Mouse (Mus musculus) embryo, embryonic 10.5 days (tissue): ENCODE data around the gene Evc.
A peak's percentile ranks its signal among the peaks of the same experiment; 100 is the strongest.

Source experiments
- DNase-seq: peaks from one replicate; pipeline ENCODE4 v3.0.0-alpha.2; 2015; ENCODE audit warnings: low spot score

Evc gene

DNA sequence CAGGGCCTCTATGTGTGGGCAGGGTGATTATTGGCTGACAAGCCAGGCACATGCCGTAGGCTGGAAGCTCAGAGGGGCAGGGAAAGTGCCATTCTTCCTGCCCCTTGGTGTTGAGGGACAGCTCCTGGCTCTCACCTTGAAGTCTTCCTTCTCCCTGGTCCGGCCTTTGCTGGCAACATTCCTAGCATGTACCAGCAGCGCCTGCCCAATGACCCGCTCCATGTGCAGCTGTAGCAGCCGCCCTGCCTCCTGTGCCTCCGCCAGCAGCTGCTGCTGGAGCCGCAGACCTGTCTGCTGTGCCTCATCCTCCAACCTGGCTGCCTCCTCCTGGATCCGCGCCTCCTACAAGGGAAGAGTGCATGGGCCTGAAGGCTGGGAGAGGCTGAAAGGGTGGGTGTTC lies 26.7 kb downstream of the Evc start:
- DNase-seq: no peak

- DNase-seq: peak; percentile 50
These were observed 38.3 kb downstream of the Evc start for GRCm38 (mm10) chr5:37298370-37298769.

DNA sequence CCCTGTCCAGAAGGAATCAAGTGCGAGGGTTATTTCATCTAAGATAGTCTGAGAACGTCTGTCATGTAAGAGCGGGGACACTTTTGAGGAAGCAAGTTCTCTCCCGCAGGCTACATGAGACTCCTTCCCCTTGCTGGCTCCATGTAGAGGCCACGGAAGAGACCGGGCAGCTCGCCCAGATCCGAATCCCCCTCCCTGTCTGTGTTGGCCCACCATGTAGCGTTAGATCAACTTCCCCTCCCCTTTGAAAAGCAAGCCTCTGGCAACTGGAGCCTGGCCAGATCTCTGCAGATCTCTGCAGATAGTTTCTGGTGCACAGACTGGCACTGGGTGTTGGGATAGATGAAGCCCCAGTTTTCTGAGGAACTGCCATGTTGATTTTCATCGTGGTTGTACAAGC lies 40.0 kb downstream of the Evc start:
- no peak for DNase-seq

DNA sequence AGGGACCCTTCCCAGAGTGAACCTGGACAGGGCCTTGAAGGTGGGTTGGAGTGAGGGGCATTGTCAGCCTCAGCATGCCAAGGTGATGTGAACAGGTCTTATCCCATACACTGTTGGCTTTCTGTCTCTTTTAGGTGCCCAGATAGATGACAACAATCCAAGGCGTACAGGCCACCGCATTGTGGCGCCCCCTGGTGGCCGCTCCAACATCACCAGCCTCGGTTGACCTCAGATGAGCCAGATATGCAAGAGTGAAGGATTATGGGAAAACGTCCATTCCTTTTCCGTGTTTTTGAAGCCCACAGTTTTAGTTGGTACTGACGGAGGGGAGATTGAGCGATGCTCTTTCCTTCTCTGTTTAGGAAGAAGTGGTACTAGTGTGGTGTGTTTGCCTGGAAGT lies 45.7 kb downstream of the Evc start:
- peak; percentile 5 for DNase-seq

GRCm38 (mm10) chr5:37289236-37289635 lies 47.5 kb downstream of the Evc start:
- DNase-seq: peak; percentile 79

GRCm38 (mm10) chr5:37288374-37288773 lies 48.3 kb downstream of the Evc start:
- peak; percentile 68 for DNase-seq

- no peak for DNase-seq
These were observed 55.7 kb downstream of the Evc start for GRCm38 (mm10) chr5:37281021-37281420.

- DNase-seq: peak; percentile 45
These were observed 72.9 kb downstream of the Evc start for GRCm38 (mm10) chr5:37263816-37264215.

GRCm38 (mm10) chr5:37261734-37262133 lies 75.0 kb downstream of the Evc start:
- no peak for DNase-seq

- DNase-seq: peak; percentile 63
These were observed 79.5 kb downstream of the Evc start for GRCm38 (mm10) chr5:37257243-37257642.

DNA sequence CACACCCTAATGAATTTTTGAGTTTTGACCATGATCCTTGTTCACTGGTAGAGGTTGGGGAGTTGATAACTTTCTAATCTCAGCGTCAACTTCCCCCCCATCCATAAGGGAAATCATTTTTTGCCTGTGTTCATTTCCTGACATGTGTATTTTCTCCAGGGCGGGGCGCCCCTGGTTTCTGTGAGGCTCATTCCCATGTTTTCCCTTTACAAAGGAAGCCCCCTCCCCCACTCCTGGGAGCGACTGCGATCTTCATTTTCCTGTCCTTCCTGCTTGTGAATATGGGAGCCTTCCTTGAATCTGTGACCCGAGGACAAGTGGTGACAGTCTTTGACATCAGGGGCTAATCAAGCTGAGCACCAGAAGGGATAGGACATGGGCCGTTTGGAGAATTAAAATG lies 79.9 kb downstream of the Evc start:
- DNase-seq: no peak

GRCm38 (mm10) chr5:37254523-37254922 lies 82.2 kb downstream of the Evc start:
- no peak for DNase-seq

GRCm38 (mm10) chr5:37252101-37252804 lies 84.4 kb downstream of the Evc start:
- DNase-seq: no peak

DNA sequence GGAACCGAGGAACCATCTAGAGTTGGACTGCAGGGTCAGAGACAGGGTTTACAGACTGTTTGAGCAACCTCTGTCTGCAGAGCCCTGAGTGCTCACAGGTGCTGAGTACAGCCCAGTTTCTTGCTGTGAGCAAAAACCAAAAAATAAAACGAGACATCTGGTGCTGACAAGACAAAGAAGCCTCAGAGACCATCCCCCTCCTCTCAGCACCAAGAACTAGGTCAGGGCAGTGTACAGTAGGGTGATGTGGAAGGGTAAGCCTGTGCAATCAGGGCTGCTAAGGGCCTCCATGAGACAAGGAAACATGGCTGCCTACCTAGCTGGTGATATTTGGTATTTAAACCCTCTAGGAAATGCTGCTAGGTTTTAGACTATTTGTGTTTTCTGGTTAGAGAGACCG lies 85.1 kb downstream of the Evc start:
- DNase-seq: no peak

DNA sequence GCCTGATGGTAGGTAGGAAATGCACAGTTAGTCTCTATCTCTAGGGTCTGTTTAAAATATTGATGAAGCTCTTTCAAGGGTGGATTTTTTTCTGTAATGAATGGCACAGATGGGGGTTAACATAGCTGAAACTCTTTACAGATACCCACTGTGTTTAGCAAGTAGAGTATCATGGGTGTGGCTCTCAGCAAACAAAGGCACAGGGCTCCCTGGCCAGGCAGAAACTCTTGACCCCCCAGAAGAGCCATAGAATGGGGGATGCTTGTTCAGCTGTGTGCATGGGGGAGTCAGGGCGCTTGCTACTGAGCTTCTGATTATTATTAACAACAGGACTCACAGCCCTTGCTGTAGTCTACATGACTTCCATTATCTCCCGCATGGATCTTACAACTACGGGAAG lies 87.8 kb downstream of the Evc start:
- DNase-seq: no peak

DNA sequence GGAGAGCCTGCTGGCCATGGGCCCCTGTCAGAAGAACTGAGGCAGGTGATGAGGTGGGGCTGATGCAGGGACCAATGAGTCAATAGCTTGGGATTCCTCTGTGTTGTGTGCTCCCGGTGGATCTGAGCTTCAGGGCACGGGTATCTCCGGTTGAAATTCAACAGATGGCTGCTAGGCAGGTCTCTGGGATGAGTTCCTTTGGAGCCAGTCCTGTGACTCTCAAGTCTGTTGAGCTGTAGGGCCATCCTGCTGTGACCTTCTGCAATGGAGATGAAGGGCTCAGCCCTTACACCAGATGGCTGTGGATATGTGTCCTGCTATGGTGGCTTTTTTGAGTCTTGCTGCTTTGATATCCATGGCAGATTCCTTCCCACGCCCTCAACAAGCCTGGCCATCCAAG lies 89.2 kb downstream of the Evc start:
- no peak for DNase-seq

- peak; percentile 44 for DNase-seq
These were observed 90.4 kb downstream of the Evc start for GRCm38 (mm10) chr5:37246138-37246910.

- DNase-seq: peak; percentile 81
These were observed 91.0 kb downstream of the Evc start for GRCm38 (mm10) chr5:37245651-37246050.

DNA sequence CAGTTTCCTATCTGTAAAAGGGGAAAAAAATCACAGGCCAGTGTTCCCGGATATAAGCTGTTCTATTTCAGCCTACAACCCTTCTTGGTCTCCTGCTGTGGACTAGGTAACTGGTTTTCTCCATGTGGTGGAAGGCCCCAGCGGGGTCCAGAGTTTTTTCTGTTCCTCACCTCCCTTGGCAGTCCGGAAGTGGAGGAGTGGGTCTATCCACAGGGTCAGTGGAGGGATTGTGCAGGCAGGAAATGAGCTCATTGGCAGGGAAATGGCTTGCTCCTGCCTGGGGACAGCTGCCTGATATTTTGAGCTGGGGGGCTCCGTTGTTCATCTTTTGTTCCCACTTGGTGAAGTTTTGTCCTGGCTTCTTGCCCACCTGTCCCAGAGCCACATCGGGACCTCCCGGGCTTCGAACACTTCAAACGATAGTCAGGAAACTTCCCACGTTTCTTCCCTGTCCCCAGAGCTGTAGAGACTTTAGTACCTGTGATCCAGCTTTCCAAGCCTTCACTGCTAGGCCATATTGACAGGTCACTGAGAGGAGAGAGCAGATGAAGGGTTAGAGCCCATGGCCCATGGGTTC lies 91.9 kb downstream of the Evc start:
- DNase-seq: no peak

- DNase-seq: peak; percentile 76
These were observed 92.5 kb downstream of the Evc start for GRCm38 (mm10) chr5:37244161-37244560.

DNA sequence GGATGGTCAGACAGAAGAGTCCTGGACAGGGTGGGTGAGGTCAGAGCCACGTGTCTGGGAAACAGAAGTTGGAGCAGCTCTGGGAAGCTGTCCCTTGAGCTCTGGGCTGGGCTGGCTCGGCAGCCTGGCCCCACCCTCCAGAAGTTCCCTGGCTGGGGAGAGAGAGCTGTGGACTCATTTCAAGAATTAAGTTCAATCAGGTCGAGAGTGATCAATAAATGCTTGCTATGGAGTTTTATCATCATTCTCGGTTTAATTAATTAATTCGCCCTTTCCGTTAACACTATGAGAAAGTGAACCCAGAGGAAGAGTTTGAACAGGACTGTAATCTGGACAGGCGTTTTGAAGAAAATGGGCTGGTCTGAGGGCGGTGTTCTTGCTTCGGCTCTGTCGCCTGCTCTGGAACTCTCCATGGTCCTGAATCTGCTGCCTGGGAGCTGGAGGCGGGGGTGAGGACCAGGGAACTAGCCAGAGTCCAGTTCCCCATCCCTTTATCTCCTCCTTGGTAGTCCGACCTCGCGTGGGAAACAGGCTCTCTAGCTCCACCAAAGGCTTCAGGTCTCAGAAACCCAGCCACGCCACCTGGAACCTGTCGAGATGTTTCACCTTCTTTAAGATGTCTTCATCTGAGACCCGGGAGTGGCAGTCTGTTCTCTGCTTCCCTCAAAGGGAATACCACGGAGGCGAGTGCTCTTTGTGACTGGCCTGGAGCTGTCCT lies 93.4 kb downstream of the Evc start:
- peak; percentile 87 for DNase-seq

GRCm38 (mm10) chr5:37242360-37243168 lies 94.1 kb downstream of the Evc start:
- DNase-seq: no peak
